Mouse (Mus musculus): ENCODE measurements around the gene Cpvl. TPM values are rescaled to one million over a fixed set of nuclear protein-coding genes. Genes with fewer than 3 reads are reported as not detected.

Gene Cpvl
- polyA plus RNA-seq, 1 experiment from 2014 or later, result 0.14 TPM

DNA sequence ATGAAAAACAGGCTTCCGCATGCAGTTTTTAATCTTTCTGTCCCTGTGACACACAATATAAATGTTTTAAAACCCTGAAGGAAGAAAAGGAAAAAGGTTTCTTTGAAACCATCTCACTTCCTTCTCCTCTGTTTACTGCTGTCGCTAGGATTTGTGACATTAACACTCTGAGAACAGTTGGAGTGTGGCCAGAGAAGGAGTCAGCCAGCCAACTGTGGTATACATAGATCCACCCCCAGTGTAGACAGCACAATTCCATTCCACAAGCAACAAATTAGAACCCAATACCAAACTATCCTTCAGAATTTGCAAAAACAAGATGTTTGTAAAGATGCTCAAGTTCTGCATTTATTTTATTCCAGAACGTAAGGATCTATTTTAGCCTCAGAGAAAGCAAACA is 6.7 kb downstream of the Cpvl start:
- Histone ChIP-seq H3K9ac (replicated peaks) (no peak overlapping the region), H3K27me3 (no peaks in the 10 kb centered on the region), H3K27ac (no peak overlapping the region), H3K9me3 (no peaks in the 10 kb centered on the region), H3K4me1 (replicated peaks) (no peaks in the 10 kb centered on the region), H3K4me3 (replicated peaks) (no peak overlapping the region), H3K36me3 (no peaks in the 10 kb centered on the region), H3K4me2 (no peak overlapping the region)
- ATAC-seq (ENCODE audit: insufficient number of reproducible peaks, insufficient read depth, low FRiP score, low TSS enrichment, low read depth), result no peak
- WGBS, result 74% methylated on average over 3 of the region's 3 CpGs

GRCm38 (mm10) chr6:53969081-53969480 is 9.4 kb downstream of the Cpvl start:
- no peak overlapping the region for H3K27ac ChIP-seq
- 86% methylated on average over 10 of the region's 10 CpGs for WGBS
- H3K36me3 ChIP-seq, result no peaks in the 10 kb centered on the region
- no peaks in the 10 kb centered on the region for H3K27me3 ChIP-seq
- H3K9ac ChIP-seq (replicated peaks), result no peak overlapping the region
- H3K4me3 ChIP-seq (replicated peaks), result no peak overlapping the region
- no peak for ATAC-seq (ENCODE audit: insufficient number of reproducible peaks, insufficient read depth, low FRiP score, low TSS enrichment, low read depth)
- no peaks in the 10 kb centered on the region for H3K9me3 ChIP-seq
- no peak overlapping the region for H3K4me2 ChIP-seq
- H3K4me1 ChIP-seq (replicated peaks), result peaks cover 10% of the 10 kb centered on the region

- Histone ChIP-seq H3K9me3 (no peaks in the 10 kb centered on the region), H3K27me3 (no peaks in the 10 kb centered on the region), H3K4me1 (replicated peaks) (peaks cover 15% of the 10 kb centered on the region), H3K27ac (no peak overlapping the region), H3K9ac (replicated peaks) (no peak overlapping the region), H3K4me2 (no peak overlapping the region), H3K4me3 (replicated peaks) (no peak overlapping the region), H3K36me3 (no peaks in the 10 kb centered on the region)
- 95% methylated on average over 6 of the region's 6 CpGs for WGBS
- no peak for ATAC-seq (ENCODE audit: insufficient number of reproducible peaks, insufficient read depth, low FRiP score, low TSS enrichment, low read depth)
Measured at GRCm38 (mm10) chr6:53968550-53968949, 9.9 kb downstream of the Cpvl start.

GRCm38 (mm10) chr6:53966595-53966994 is 11.9 kb downstream of the Cpvl start:
- Histone ChIP-seq H3K9ac (replicated peaks) (no peak overlapping the region), H3K4me2 (no peak overlapping the region), H3K4me1 (replicated peaks) (peaks cover 18% of the 10 kb centered on the region), H3K36me3 (no peaks in the 10 kb centered on the region), H3K9me3 (no peaks in the 10 kb centered on the region), H3K27me3 (no peaks in the 10 kb centered on the region), H3K4me3 (replicated peaks) (no peak overlapping the region), H3K27ac (no peak overlapping the region)
- 79% methylated on average over 5 of the region's 5 CpGs for WGBS
- no peak for ATAC-seq (ENCODE audit: insufficient number of reproducible peaks, insufficient read depth, low FRiP score, low TSS enrichment, low read depth)

DNA sequence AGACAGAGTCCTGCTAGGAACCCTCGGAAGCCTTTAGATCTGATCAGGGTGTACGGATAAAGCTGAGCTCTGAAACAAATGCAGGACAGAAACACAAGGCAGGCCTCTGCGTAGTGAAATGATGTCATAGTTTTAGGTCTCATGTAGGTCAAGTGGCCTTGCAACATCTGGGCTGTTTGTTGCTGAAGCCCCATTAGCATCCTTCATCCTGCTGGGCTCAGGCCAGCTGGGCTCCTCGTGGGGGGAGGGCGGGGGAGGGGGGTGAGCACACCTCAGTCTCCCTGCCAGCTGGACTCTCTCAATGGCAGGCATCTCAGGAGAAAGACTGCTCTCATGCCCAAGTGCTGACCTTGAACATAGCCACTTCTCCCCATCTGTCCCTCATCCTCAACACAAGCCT is 12.6 kb downstream of the Cpvl start:
- Histone ChIP-seq H3K4me1 (replicated peaks) (peaks cover 18% of the 10 kb centered on the region), H3K27ac (no peak overlapping the region), H3K4me3 (replicated peaks) (no peak overlapping the region), H3K36me3 (no peaks in the 10 kb centered on the region), H3K9me3 (no peaks in the 10 kb centered on the region), H3K4me2 (no peak overlapping the region), H3K9ac (replicated peaks) (no peak overlapping the region), H3K27me3 (no peaks in the 10 kb centered on the region)
- no peak for ATAC-seq (ENCODE audit: insufficient number of reproducible peaks, insufficient read depth, low FRiP score, low TSS enrichment, low read depth)
- WGBS, result 15% methylated on average over 5 of the region's 5 CpGs

DNA sequence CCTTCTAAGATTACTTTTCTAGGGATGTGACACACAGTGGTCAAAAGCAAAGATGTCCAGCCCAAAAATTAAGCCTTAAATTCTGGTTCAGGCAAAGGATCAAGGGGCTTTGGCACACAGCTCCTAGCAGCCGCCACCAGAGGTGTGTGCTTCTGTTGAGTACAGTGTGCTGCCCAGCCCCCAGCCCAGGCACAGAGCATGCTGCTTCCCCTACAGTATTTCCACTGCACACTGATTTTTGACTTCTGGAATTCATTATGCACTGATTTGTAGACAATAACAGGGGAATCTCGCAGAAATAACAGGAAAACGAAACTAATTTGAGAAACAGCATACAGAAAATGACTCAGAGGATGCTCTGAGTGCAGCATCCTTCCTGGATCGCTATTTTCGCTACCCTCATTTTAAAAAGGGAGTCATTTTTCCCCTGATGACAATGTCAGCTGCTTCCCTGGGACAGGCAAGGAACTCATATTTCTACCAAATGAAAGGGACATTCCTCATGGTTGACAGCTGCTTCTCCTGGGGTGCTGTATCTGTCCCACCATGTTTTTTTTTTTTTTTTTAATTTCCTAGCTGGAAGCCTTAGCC is 14.5 kb downstream of the Cpvl start:
- no peaks in the 10 kb centered on the region for H3K36me3 ChIP-seq
- no peaks in the 10 kb centered on the region for H3K9me3 ChIP-seq
- peaks cover 18% of the 10 kb centered on the region for H3K4me1 ChIP-seq (replicated peaks)
- 0 out of 2 replicates have a peak, but pooled peaks have one; percentile 68 for ATAC-seq (ENCODE audit: insufficient number of reproducible peaks, insufficient read depth, low FRiP score, low TSS enrichment, low read depth)
- WGBS, result 51% methylated on average over 5 of the region's 5 CpGs
- H3K27ac ChIP-seq, result no peak overlapping the region
- no peaks in the 10 kb centered on the region for H3K27me3 ChIP-seq
- no peak overlapping the region for H3K9ac ChIP-seq (replicated peaks)
- no peak overlapping the region for H3K4me2 ChIP-seq
- H3K4me3 ChIP-seq (replicated peaks), result no peak overlapping the region

DNA sequence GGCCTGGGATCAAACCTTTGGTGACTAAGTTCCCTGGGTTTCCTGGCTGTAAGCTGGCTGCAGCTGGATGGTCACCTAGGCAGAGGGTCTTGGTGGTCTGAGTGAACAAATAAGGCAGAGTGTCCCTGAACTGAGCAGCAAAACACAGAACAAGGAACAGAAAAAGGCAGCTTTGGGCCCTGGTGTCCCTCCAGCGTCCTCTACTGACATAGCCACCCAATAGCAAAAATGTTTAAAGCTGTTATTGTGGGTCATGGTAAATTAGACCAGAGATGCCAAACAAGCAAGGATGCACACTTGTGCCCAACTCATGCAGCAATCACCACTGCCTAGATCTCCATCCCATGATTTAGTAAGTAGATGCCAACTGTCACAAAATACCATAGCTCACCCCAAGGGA is 16.5 kb downstream of the Cpvl start:
- 84% methylated on average over 1 of the region's 1 CpGs for WGBS
- H3K4me2 ChIP-seq, result no peak overlapping the region

DNA sequence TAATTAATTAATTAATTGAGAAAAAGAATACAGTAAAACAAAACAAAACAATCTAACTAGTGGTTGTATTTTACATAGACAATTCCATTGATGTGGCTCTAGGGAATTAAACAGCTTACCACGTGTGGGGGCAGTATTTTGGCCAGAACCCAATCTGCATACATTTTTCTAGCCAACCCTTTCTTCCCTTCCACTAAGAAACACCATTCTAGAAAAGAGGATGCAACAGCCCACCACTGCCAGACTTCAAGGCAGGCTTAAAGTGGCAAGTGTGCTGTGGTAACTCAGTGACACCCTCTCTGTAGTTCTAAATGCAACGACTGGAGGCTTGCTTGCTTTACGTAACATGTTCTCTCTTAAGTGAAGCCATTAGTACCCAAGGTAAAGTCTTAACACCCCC is 18.6 kb downstream of the Cpvl start:
- H3K9me3 ChIP-seq, result no peaks in the 10 kb centered on the region
- H3K4me2 ChIP-seq, result no peak overlapping the region
- WGBS, result 63% methylated on average over 3 of the region's 3 CpGs
- no peak overlapping the region for H3K9ac ChIP-seq (replicated peaks)
- no peak for ATAC-seq (ENCODE audit: insufficient number of reproducible peaks, insufficient read depth, low FRiP score, low TSS enrichment, low read depth)
- no peaks in the 10 kb centered on the region for H3K36me3 ChIP-seq
- peaks cover 16% of the 10 kb centered on the region for H3K4me1 ChIP-seq (replicated peaks)
- H3K27me3 ChIP-seq, result no peaks in the 10 kb centered on the region
- no peak overlapping the region for H3K4me3 ChIP-seq (replicated peaks)
- H3K27ac ChIP-seq, result no peak overlapping the region

More for the DNA sequence above, 16.5 kb downstream of the Cpvl start:
- Histone ChIP-seq H3K27ac (no peak overlapping the region), H3K36me3 (no peaks in the 10 kb centered on the region), H3K9me3 (no peaks in the 10 kb centered on the region), H3K4me3 (replicated peaks) (no peak overlapping the region), H3K27me3 (no peaks in the 10 kb centered on the region), H3K9ac (replicated peaks) (no peak overlapping the region), H3K4me1 (replicated peaks) (peaks cover 24% of the 10 kb centered on the region)
- ATAC-seq (ENCODE audit: insufficient number of reproducible peaks, insufficient read depth, low FRiP score, low TSS enrichment, low read depth), result no peak

DNA sequence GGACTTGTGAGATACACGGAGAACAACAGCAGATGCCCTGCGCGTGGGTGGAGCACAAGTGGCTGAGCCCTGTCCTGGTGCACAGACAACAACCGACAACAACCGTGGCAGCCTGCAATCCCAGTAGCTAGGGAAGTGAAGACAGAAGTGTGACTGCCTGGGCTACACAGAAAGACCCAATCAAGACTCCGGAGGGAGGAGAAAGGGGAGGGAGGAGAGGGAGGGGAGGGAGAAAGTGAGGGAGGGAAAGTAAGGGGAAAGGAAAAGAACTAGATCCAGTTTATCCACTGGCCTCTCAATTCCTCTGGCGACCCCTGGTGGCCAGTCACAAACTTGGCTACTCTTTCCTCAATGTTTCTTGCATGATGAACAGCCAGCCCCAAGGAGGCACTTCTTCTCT is 20.1 kb downstream of the Cpvl start:
- H3K9ac ChIP-seq (replicated peaks), result peak overlapping the region; percentile 42; the same call in 1 of the 2 replicates
- no peaks in the 10 kb centered on the region for H3K27me3 ChIP-seq
- 15% methylated on average over 7 of the region's 7 CpGs for WGBS
- H3K4me1 ChIP-seq (replicated peaks), result peaks cover 10% of the 10 kb centered on the region
- ATAC-seq (ENCODE audit: insufficient number of reproducible peaks, insufficient read depth, low FRiP score, low TSS enrichment, low read depth), result 0 out of 2 replicates have a peak, but pooled peaks have one; percentile 49
- H3K36me3 ChIP-seq, result no peaks in the 10 kb centered on the region
- 0 out of 2 replicates have a peak overlapping the region, but pooled peaks have one; percentile 9 for H3K4me3 ChIP-seq (replicated peaks)
- H3K9me3 ChIP-seq, result no peaks in the 10 kb centered on the region
- peak overlapping the region; percentile 45 for H3K4me2 ChIP-seq
- no peak overlapping the region for H3K27ac ChIP-seq

- 57% methylated on average over 4 of the region's 4 CpGs for WGBS
- peaks cover 10% of the 10 kb centered on the region for H3K4me1 ChIP-seq (replicated peaks)
- no peaks in the 10 kb centered on the region for H3K27me3 ChIP-seq
- H3K9me3 ChIP-seq, result no peaks in the 10 kb centered on the region
- no peak overlapping the region for H3K4me2 ChIP-seq
- H3K4me3 ChIP-seq (replicated peaks), result no peak overlapping the region
- no peak overlapping the region for H3K9ac ChIP-seq (replicated peaks)
- no peaks in the 10 kb centered on the region for H3K36me3 ChIP-seq
- ATAC-seq (ENCODE audit: insufficient number of reproducible peaks, insufficient read depth, low FRiP score, low TSS enrichment, low read depth), result no peak
- no peak overlapping the region for H3K27ac ChIP-seq
Measured at GRCm38 (mm10) chr6:53956513-53956912, 22.0 kb downstream of the Cpvl start.

DNA sequence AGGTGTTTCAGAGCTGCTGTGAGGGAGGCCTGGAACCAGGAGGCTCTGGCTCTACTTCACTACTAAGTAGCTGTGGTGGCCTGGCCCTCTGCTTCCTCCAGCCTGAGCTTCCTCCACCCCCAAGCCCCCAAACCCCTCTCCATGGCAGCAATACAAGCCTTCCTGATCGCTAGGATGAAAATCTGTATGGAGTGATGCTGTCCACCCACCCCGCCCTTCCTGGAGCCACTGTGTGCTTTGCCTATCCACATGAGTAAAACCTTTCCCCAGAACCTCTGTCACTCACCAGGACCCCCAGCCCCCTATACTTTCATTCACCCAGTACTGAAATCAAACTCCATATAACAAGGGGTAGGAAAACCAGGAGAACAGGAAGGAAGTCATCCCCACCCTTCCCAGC is 22.6 kb downstream of the Cpvl start:
- Histone ChIP-seq H3K36me3 (no peaks in the 10 kb centered on the region), H3K4me2 (no peak overlapping the region), H3K4me1 (replicated peaks) (peaks cover 17% of the 10 kb centered on the region), H3K27ac (no peak overlapping the region), H3K9me3 (no peaks in the 10 kb centered on the region), H3K4me3 (replicated peaks) (no peak overlapping the region), H3K9ac (replicated peaks) (no peak overlapping the region), H3K27me3 (no peaks in the 10 kb centered on the region)
- WGBS, result 73% methylated on average over 2 of the region's 2 CpGs
- no peak for ATAC-seq (ENCODE audit: insufficient number of reproducible peaks, insufficient read depth, low FRiP score, low TSS enrichment, low read depth)

- no peak for ATAC-seq (ENCODE audit: insufficient number of reproducible peaks, insufficient read depth, low FRiP score, low TSS enrichment, low read depth)
- Histone ChIP-seq H3K27me3 (no peaks in the 10 kb centered on the region), H3K4me2 (no peak overlapping the region), H3K4me3 (replicated peaks) (no peak overlapping the region), H3K27ac (no peak overlapping the region), H3K36me3 (no peaks in the 10 kb centered on the region), H3K9me3 (no peaks in the 10 kb centered on the region), H3K4me1 (replicated peaks) (peaks cover 23% of the 10 kb centered on the region), H3K9ac (replicated peaks) (no peak overlapping the region)
- WGBS, result 64% methylated on average over 6 of the region's 6 CpGs
Measured at GRCm38 (mm10) chr6:53955271-53955670, 23.2 kb downstream of the Cpvl start.
